Mouse (Mus musculus) testis, postnatal 10 days (tissue): ENCODE data around the gene Gm5168.
"Not testable (repeated sequence)": the region's sequence is repeated elsewhere in the genome, so short reads cannot be mapped to it uniquely, and the experiment has no call there.

Source experiments
- DNase-seq: peaks from one replicate; pipeline ENCODE4 v3.0.0; 2021; ENCODE audit warnings: low spot score

Gene Gm5168

GRCm38 (mm10) chrX:26050941-26051340 is at the start of gene Gm5168:
Gene Gm5168, minus strand, starts transcription at chrX:26051041.
- not testable (repeated sequence) for DNase-seq
